ENCODE assay signal across 12 mouse cellular contexts in the genomic region with DNA sequence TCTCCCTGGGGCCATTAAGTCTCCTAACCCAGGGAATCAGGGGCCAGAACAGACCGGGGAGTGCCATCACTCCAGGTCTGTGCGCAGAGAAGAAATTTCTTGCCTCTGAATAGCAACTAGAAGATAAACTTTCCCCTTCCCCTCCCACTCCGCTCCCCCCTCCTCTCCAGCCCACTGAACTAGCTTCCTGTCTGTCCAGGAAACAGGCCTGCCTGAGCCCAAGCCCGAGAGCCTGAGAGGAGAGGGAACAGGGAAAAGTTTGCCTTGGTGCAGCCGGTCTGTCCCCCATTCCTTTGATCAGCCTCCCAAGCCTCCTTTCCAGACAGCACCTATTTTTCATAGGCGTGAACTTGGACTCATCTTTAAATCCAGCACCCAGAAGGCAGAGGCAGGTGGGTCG. TPM values are rescaled to one million over a fixed set of nuclear protein-coding genes. Genes with fewer than 3 reads are reported as not detected.
DNase-seq lines count a peak whose midpoint lies in the region; ATAC-seq and TF ChIP-seq lines count a peak whose summit lies in the region.
"Had no signal": no experiment of that assay in that cellular context is flagged by ENCODE, and none has a peak within 500 bp of the region (broad histone marks: within the 10 kb centered on the region; RNA-seq: fewer than 3 reads in every experiment).

No protein-coding gene starts in this region.

- H3K4me3 ChIP-seq in forebrain, embryonic 10.5 days, result no peak overlapping the region
- no peak overlapping the region for H3K4me3 ChIP-seq in forebrain, embryonic 12.5 days (replicated peaks)
- peak overlapping the region; percentile 1 for H3K4me3 ChIP-seq in ES-Bruce4 (ENCODE audit: low read depth, low read length)
- H3K4me3 ChIP-seq in heart, embryonic 16.5 days (ENCODE audit: low read length), result no peak overlapping the region
- no peak overlapping the region for H3K4me3 ChIP-seq in limb, embryonic 14.5 days (replicated peaks; ENCODE audit: low read length)
- H3K4me3 ChIP-seq: neural tube, embryonic 15.5 days had no signal

- no peak for TF ChIP-seq EP300 in ES-Bruce4 (IDR thresholded peaks at IDR 0.05; ENCODE audit: insufficient read depth, low read depth, low read length)

- WGBS in forebrain, embryonic 10.5 days, result 67% methylated on average over 7 of the region's 7 CpGs
- 65% methylated on average over 7 of the region's 7 CpGs for WGBS in forebrain, embryonic 12.5 days
- WGBS in heart, embryonic 16.5 days, result 32% methylated on average over 7 of the region's 7 CpGs
- WGBS in limb, embryonic 14.5 days, result 44% methylated on average over 7 of the region's 7 CpGs

- ATAC-seq in forebrain, embryonic 12.5 days (ENCODE audit: low FRiP score), result no peak
- ATAC-seq in heart, embryonic 16.5 days (replicated peaks; ENCODE audit: extremely low read depth, insufficient read depth, low FRiP score), result peak; percentile 28; the same call in 1 of the 2 replicates
- ATAC-seq in limb, embryonic 14.5 days (ENCODE audit: low FRiP score, low read depth), result no peak
- ATAC-seq in monocyte, adult 5-6 weeks (replicated peaks; ENCODE audit: insufficient number of reproducible peaks, low FRiP score, low TSS enrichment, poor library complexity, severe bottlenecking), result no peak
- ATAC-seq: forebrain, embryonic 14.5 days had no signal

- peaks cover 90% of the 10 kb centered on the region for H3K4me1 ChIP-seq in forebrain, embryonic 10.5 days
- peaks cover 52% of the 10 kb centered on the region for H3K4me1 ChIP-seq in forebrain, embryonic 12.5 days
- peaks cover 32% of the 10 kb centered on the region for H3K4me1 ChIP-seq in ES-Bruce4 (ENCODE audit: control insufficient read depth, insufficient read depth, low read length)
- peaks cover 36% of the 10 kb centered on the region for H3K4me1 ChIP-seq in heart, embryonic 16.5 days (ENCODE audit: control insufficient read depth, insufficient read depth, low read length)
- H3K4me1 ChIP-seq in limb, embryonic 14.5 days (ENCODE audit: control insufficient read depth, insufficient read depth, low read length), result peaks cover 47% of the 10 kb centered on the region

- intact Hi-C loops in left cerebral cortex, postnatal 4 days (cut with DNase I), result no loop called here

- TF ChIP-seq POLR2A in ES-Bruce4 (IDR thresholded peaks at IDR 0.05; ENCODE audit: insufficient read depth, low read length), result no peak
- no peak for TF ChIP-seq POLR2A in limb, embryonic 14.5 days (IDR thresholded peaks at IDR 0.05; ENCODE audit: borderline replicate concordance, extremely low read depth, insufficient read depth, insufficient read length)

- no peak overlapping the region for H3K9ac ChIP-seq in forebrain, embryonic 12.5 days
- H3K9ac ChIP-seq in ES-Bruce4 (ENCODE audit: low read depth, poor library complexity, severe bottlenecking), result peak overlapping the region; percentile 31
- H3K9ac ChIP-seq in heart, embryonic 16.5 days (ENCODE audit: low read length), result no peak overlapping the region; the same call in 1 of the 2 replicates
- H3K9ac ChIP-seq in limb, embryonic 14.5 days (ENCODE audit: low read depth, low read length, severe bottlenecking), result no peak overlapping the region
- H3K9ac ChIP-seq: neural tube, embryonic 15.5 days had no signal

- H3K36me3 ChIP-seq in forebrain, embryonic 10.5 days (replicated peaks), result no peaks in the 10 kb centered on the region
- no peaks in the 10 kb centered on the region for H3K36me3 ChIP-seq in forebrain, embryonic 12.5 days (replicated peaks)
- no peaks in the 10 kb centered on the region for H3K36me3 ChIP-seq in ES-Bruce4 (ENCODE audit: control insufficient read depth, insufficient read depth, low read length, poor library complexity, severe bottlenecking)
- no peaks in the 10 kb centered on the region for H3K36me3 ChIP-seq in heart, embryonic 16.5 days (ENCODE audit: control insufficient read depth, insufficient read depth)
- no peaks in the 10 kb centered on the region for H3K36me3 ChIP-seq in limb, embryonic 14.5 days (ENCODE audit: control insufficient read depth, insufficient read depth, low read length)
- H3K36me3 ChIP-seq: neural tube, embryonic 15.5 days had no signal

- no peaks in the 10 kb centered on the region for H3K27me3 ChIP-seq in forebrain, embryonic 10.5 days (ENCODE audit: poor library complexity, severe bottlenecking)
- H3K27me3 ChIP-seq in forebrain, embryonic 12.5 days, result peaks cover 10% of the 10 kb centered on the region; the same call in 1 of the 2 replicates
- H3K27me3 ChIP-seq in ES-Bruce4 (ENCODE audit: control insufficient read depth, insufficient read depth, low read length, poor library complexity, severe bottlenecking), result no peaks in the 10 kb centered on the region
- H3K27me3 ChIP-seq in heart, embryonic 16.5 days (ENCODE audit: control insufficient read depth, insufficient read depth, low read length), result no peaks in the 10 kb centered on the region
- H3K27me3 ChIP-seq in limb, embryonic 14.5 days (ENCODE audit: control insufficient read depth, insufficient read depth, low read length), result no peaks in the 10 kb centered on the region
- H3K27me3 ChIP-seq: neural tube, embryonic 15.5 days had no signal

- peak overlapping the region; percentile 73 for H3K27ac ChIP-seq in forebrain, embryonic 10.5 days
- H3K27ac ChIP-seq in forebrain, embryonic 12.5 days, result no peak overlapping the region
- H3K27ac ChIP-seq in ES-Bruce4 (ENCODE audit: insufficient read depth, low read length), result peak overlapping the region; percentile 81
- 0 out of 2 replicates have a peak overlapping the region, but pooled peaks have one; percentile 2 for H3K27ac ChIP-seq in heart, embryonic 16.5 days (ENCODE audit: low read length)
- H3K27ac ChIP-seq in limb, embryonic 14.5 days (replicated peaks; ENCODE audit: low read depth, low read length), result peak overlapping the region; percentile 53; the same call in 1 of the 2 replicates
- H3K27ac ChIP-seq: macrophage; neural tube, embryonic 15.5 days had no signal

- H3K4me2 ChIP-seq in forebrain, embryonic 12.5 days, result no peak overlapping the region
- no peak overlapping the region for H3K4me2 ChIP-seq in heart, embryonic 16.5 days (ENCODE audit: low read depth, low read length)
- H3K4me2 ChIP-seq in limb, embryonic 14.5 days (replicated peaks; ENCODE audit: low read depth, low read length, severe bottlenecking), result no peak overlapping the region
- H3K4me2 ChIP-seq: neural tube, embryonic 15.5 days had no signal

- DNase-seq in forebrain, embryonic 10.5 days (ENCODE audit: extremely low spot score, low spot score), result no peak
- no peak for DNase-seq in limb, embryonic 14.5 days (ENCODE audit: low spot score)
- no peak for DNase-seq in left cerebral cortex, postnatal 4 days
- DNase-seq in right cerebral cortex, adult 2 months (ENCODE audit: low spot score in 2 of 2), result no peak
- DNase-seq: cerebellum, adult 11-12 months had no signal

- no peaks in the 10 kb centered on the region; the same call in 1 of the 2 replicates for H3K9me3 ChIP-seq in forebrain, embryonic 10.5 days
- H3K9me3 ChIP-seq in forebrain, embryonic 12.5 days, result no peaks in the 10 kb centered on the region
- no peaks in the 10 kb centered on the region for H3K9me3 ChIP-seq in ES-Bruce4 (replicated peaks; ENCODE audit: control insufficient read depth, insufficient read depth, low read length, poor library complexity, severe bottlenecking)
- no peaks in the 10 kb centered on the region for H3K9me3 ChIP-seq in heart, embryonic 16.5 days (replicated peaks; ENCODE audit: control insufficient read depth, low read length)
- no peaks in the 10 kb centered on the region for H3K9me3 ChIP-seq in limb, embryonic 14.5 days (ENCODE audit: control insufficient read depth, low read length)
- H3K9me3 ChIP-seq: neural tube, embryonic 15.5 days had no signal

- no peak for TF ChIP-seq CTCF in ES-Bruce4 (IDR thresholded peaks at IDR 0.05; ENCODE audit: low read depth, low read length)

RNA-seq across cellular contexts. Expression of gene Ssbp3, which starts 48.2 kb away (rescaled TPM):
- polyA plus RNA-seq in forebrain, embryonic 10.5 days (2016; fragmentation: Nextera tagmentation; extraction: Ambion mirVana), result 128 and 134 TPM in 2 replicates
- polyA plus RNA-seq in forebrain, embryonic 12.5 days (2016; fragmentation: Nextera tagmentation; extraction: Ambion mirVana), result 198 and 214 TPM in 2 replicates
- 245 and 248 TPM in 2 replicates for polyA plus RNA-seq in ES-Bruce4 (2011; ENCODE audit: insufficient read depth, insufficient read length, low read depth, missing spikeins)
- 51.2 and 52.9 TPM in 2 replicates for polyA plus RNA-seq in heart, embryonic 16.5 days (2015; fragmentation: Nextera tagmentation; extraction: Ambion mirVana)
- 191 and 202 TPM in 2 replicates for polyA plus RNA-seq in limb, embryonic 14.5 days (2012; rRNA removed)
- polyA plus RNA-seq in limb, embryonic 14.5 days (2014; fragmentation: Nextera tagmentation; extraction: Ambion mirVana), result 94.3 and 115 TPM in 2 replicates
- 100 to 1,000 TPM; 146 to 149 TPM for total RNA-seq in left cerebral cortex, postnatal 4 days (2021)
- total RNA-seq in monocyte, adult 5-6 weeks (2017), result 14.3 to 22.7 TPM (median 19.5 TPM) in 3 replicates

RNA-seq across cellular contexts. Expression of gene Acot11, which starts 57.5 kb away (rescaled TPM):
- 1.9 and 2.1 TPM in 2 replicates for polyA plus RNA-seq in forebrain, embryonic 10.5 days (2016; fragmentation: Nextera tagmentation; extraction: Ambion mirVana)
- 1.4 TPM in 2 replicates for polyA plus RNA-seq in forebrain, embryonic 12.5 days (2016; fragmentation: Nextera tagmentation; extraction: Ambion mirVana)
- 3.8 and 4.7 TPM in 2 replicates for polyA plus RNA-seq in ES-Bruce4 (2011; ENCODE audit: insufficient read depth, insufficient read length, low read depth, missing spikeins)
- 7.9 and 8.1 TPM in 2 replicates for polyA plus RNA-seq in heart, embryonic 16.5 days (2015; fragmentation: Nextera tagmentation; extraction: Ambion mirVana)
- 6.1 and 6.7 TPM in 2 replicates for polyA plus RNA-seq in limb, embryonic 14.5 days (2012; rRNA removed)
- 3.7 and 4.3 TPM in 2 replicates for polyA plus RNA-seq in limb, embryonic 14.5 days (2014; fragmentation: Nextera tagmentation; extraction: Ambion mirVana)
- total RNA-seq in left cerebral cortex, postnatal 4 days (2021), result 1 to 10 TPM; 3.7 to 3.8 TPM
- 6.8 to 11.0 TPM (median 8.8 TPM) in 3 replicates for total RNA-seq in monocyte, adult 5-6 weeks (2017)
